Mouse (Mus musculus) forebrain, embryonic 15.5 days (tissue): ENCODE results near the gene Slit2. TPM values are rescaled to one million over a fixed set of nuclear protein-coding genes. Genes with fewer than 3 reads are reported as not detected.

Source experiments
- ATAC-seq: fragments of 200-750 bp; cut with Nextera tagmentation; replicated peaks from 2 replicates; pipeline ENCODE4 v1.8.0; 2017; ENCODE audit warnings: mild to moderate bottlenecking, moderate TSS enrichment, moderate library complexity
- H3K27ac ChIP-seq: fragments of 300-500 bp; sonication (generic); replicated peaks from 2 replicates; pipeline ENCODE4 v1.5.1; 2015; ENCODE audit warnings: mild to moderate bottlenecking, inconsistent platforms
- H3K27me3 ChIP-seq: fragments of 300-500 bp; sonication (generic); 2 replicates; pipeline ENCODE4 v1.6.1; 2015; ENCODE audit warnings: inconsistent platforms
- H3K36me3 ChIP-seq: fragments of 300-500 bp; sonication (generic); 2 replicates; pipeline ENCODE4 v1.6.1; 2015; ENCODE audit warnings: mild to moderate bottlenecking, inconsistent platforms
- H3K4me1 ChIP-seq: fragments of 300-500 bp; sonication (generic); 2 replicates; pipeline ENCODE4 v1.6.1; 2015; ENCODE audit warnings: inconsistent platforms
- H3K4me2 ChIP-seq: fragments of 300-500 bp; sonication (generic); replicated peaks from 2 replicates; pipeline ENCODE4 v1.6.1; 2015; ENCODE audit warnings: mild to moderate bottlenecking, inconsistent platforms
- H3K4me3 ChIP-seq: fragments of 300-500 bp; sonication (generic); 2 replicates; pipeline ENCODE4 v1.5.1; 2015; ENCODE audit warnings: mild to moderate bottlenecking, inconsistent platforms
- H3K9ac ChIP-seq: fragments of 300-500 bp; sonication (generic); replicated peaks from 2 replicates; pipeline ENCODE4 v1.6.1; 2015; ENCODE audit warnings: mild to moderate bottlenecking, inconsistent platforms
- H3K9me3 ChIP-seq: fragments of 300-500 bp; sonication (generic); 2 replicates; pipeline ENCODE4 v1.6.1; 2016; ENCODE audit warnings: inconsistent platforms
- WGBS: fragments of 180-500 bp; shearing (Covaris S2); methylation state at CpG from one replicate; pipeline ENCODE4 v1.1.7; 2015; ENCODE audit warnings: mixed read lengths; 5-methylcytosine and 5-hydroxymethylcytosine counted together
- polyA plus RNA-seq: library from polyadenylated mRNA; unstranded; fragments of >200 nt; fragmentation: Nextera tagmentation; extraction: Ambion mirVana; gene quantifications from 2 replicates; pipeline ENCODE4 v1.2.1, GENCODE M21; 2015

Slit2 gene
- polyA plus RNA-seq, 1 experiment from 2014 or later, result 14.6 TPM

GRCm38 (mm10) chr5:47990926-47991325 is 8.0 kb downstream of the Slit2 start:
- Histone ChIP-seq H3K36me3 (no peaks in the 10 kb centered on the region), H3K4me3 (no peak overlapping the region), H3K27ac (no peak overlapping the region), H3K9ac (no peak overlapping the region), H3K9me3 (no peaks in the 10 kb centered on the region), H3K4me2 (no peak overlapping the region), H3K27me3 (no peaks in the 10 kb centered on the region), H3K4me1 (peaks cover 9% of the 10 kb centered on the region)
- WGBS, result 85% methylated on average over 4 of the region's 4 CpGs
- ATAC-seq, result no peak

DNA sequence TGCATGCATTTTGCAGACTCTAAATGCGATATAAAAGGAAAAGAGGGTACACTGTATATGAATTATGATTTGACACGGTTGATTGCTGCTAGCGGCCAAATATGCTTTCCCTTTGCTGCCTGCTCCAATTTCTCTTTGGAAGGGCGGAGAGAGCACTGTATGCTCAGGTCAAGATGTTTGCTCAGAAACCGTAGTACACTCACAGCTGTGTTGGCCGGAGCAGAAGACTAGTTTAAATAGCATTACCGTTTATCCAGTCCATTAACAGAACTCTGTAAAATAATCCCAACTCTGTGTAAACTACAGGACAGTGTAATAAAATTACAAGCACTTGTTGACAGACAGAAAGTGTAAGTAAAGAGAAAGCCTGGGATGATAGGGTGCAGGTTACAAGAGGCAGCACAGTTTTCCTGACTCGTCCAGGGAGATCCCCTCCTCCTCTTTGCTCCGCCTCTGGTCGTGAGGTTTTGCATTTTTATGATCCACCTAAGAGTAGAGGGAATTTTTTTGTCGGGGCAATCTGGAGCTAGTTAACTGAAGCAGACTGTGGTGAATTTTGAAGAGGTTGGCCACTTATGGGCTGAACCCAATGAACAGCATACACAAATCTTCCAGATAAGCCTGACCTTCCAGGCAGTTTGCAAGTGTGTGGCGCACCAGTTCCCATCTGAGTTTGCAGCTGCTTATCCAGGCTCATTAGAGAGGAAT is 20.9 kb downstream of the Slit2 start:
- Histone ChIP-seq H3K36me3 (no peaks in the 10 kb centered on the region), H3K27ac (no peak overlapping the region), H3K4me3 (no peak overlapping the region), H3K4me2 (no peak overlapping the region), H3K4me1 (no peaks in the 10 kb centered on the region), H3K9ac (no peak overlapping the region), H3K9me3 (no peaks in the 10 kb centered on the region), H3K27me3 (no peaks in the 10 kb centered on the region)
- WGBS, result 70% methylated on average over 12 of the region's 12 CpGs
- ATAC-seq, result no peak

DNA sequence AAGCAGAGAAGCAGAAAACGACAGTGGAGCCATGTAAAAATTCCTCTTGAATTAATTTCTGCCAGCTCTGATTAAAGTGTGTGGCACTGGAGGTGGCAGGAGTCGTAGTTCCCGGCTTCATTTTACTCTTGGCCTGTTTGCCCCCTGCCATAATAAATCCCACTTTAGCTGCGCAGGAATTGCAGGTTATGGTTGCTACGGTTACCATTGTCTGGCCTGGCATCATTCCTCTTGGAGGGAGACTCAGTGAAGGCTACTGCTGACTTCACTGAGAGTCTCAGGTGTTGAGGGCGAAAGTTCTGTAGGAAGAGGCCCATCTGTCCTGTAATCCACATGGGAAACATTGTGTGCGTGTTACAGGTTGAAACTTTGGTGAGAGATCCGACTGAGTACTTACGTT is 22.6 kb downstream of the Slit2 start:
- Histone ChIP-seq H3K9ac (no peak overlapping the region), H3K27me3 (no peaks in the 10 kb centered on the region), H3K4me2 (no peak overlapping the region), H3K27ac (no peak overlapping the region), H3K4me1 (no peaks in the 10 kb centered on the region), H3K9me3 (no peaks in the 10 kb centered on the region), H3K36me3 (no peaks in the 10 kb centered on the region), H3K4me3 (no peak overlapping the region)
- 31% methylated on average over 9 of the region's 9 CpGs for WGBS
- 0 out of 2 replicates have a peak, but pooled peaks have one; percentile 46 for ATAC-seq

DNA sequence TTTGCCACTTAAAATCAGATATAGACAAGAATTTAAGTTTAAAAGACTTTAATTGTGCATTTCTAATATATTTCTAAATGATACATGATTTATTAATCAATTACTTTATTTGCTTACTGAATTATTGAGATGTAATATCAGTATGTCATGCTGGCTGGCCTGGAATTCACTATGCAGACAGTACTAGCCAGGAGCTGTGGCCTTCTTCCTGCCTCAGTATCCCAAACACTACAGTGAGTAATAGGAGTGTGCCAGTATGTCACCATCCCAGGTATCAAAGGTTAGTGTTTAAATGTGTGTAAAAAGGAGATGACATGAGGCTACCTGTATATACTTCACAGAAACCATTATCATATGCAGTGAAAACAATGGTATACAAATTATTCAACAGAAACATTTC is 23.1 kb downstream of the Slit2 start:
- no peak overlapping the region for H3K4me2 ChIP-seq
- no peaks in the 10 kb centered on the region for H3K9me3 ChIP-seq
- no peaks in the 10 kb centered on the region for H3K4me1 ChIP-seq
- no peaks in the 10 kb centered on the region for H3K36me3 ChIP-seq
- ATAC-seq, result no peak
- no peak overlapping the region for H3K27ac ChIP-seq
- no peak overlapping the region for H3K9ac ChIP-seq
- H3K4me3 ChIP-seq, result no peak overlapping the region
- no peaks in the 10 kb centered on the region for H3K27me3 ChIP-seq

DNA sequence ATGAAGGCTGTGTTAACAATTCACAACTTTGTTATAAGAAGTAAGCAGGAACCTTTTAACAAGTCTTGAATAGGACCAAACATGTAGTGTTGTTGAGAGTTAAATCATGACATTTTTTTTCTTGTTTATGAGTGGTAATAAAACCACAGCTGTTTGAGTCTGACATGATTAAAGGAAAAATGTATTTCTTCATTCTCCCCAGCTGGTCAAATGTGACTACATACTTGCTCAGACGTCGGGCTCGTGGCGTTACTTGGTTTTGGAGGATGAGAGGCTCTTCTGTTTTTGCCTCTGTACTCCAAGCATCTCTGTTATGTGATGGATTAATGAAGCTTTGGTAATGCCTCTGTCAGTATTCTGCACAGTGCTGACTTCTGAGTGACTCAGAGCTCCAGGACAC is 40.5 kb downstream of the Slit2 start:
- no peak overlapping the region for H3K4me2 ChIP-seq
- H3K36me3 ChIP-seq, result no peaks in the 10 kb centered on the region
- H3K27me3 ChIP-seq, result no peaks in the 10 kb centered on the region
- H3K27ac ChIP-seq, result no peak overlapping the region
- no peaks in the 10 kb centered on the region for H3K9me3 ChIP-seq
- H3K4me1 ChIP-seq, result no peaks in the 10 kb centered on the region
- no peak for ATAC-seq
- no peak overlapping the region for H3K4me3 ChIP-seq
- no peak overlapping the region for H3K9ac ChIP-seq
- 94% methylated on average over 4 of the region's 4 CpGs for WGBS

DNA sequence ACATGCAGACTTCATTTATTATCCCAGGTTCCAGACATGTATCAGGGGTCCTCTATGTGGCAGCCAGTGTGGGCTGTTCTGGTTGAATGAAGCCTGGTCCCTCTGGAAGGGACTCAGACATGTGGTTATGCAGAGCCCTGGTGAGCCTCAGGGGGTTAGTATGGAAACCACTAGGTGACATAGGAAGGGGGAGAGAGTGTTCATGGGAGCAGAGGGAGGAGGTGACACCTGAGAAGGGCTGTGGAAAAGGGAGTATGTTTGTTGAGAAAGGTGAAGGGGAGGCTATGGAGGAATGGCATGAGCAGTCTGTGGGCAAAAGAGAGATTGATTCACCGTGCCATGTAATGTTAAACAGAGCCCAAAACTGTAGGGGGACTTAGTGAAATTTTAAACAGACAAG is 51.9 kb downstream of the Slit2 start:
- no peak for ATAC-seq
- Histone ChIP-seq H3K9me3 (no peaks in the 10 kb centered on the region), H3K9ac (no peak overlapping the region), H3K4me1 (no peaks in the 10 kb centered on the region), H3K4me2 (no peak overlapping the region), H3K4me3 (no peak overlapping the region), H3K27me3 (no peaks in the 10 kb centered on the region), H3K27ac (no peak overlapping the region), H3K36me3 (no peaks in the 10 kb centered on the region)
- WGBS, result 88% methylated on average over 1 of the region's 1 CpGs

GRCm38 (mm10) chr5:48038033-48038432 is 55.1 kb downstream of the Slit2 start:
- H3K4me2 ChIP-seq, result no peak overlapping the region
- H3K4me1 ChIP-seq, result no peaks in the 10 kb centered on the region
- peak; percentile 75; the same call in 1 of the 2 replicates for ATAC-seq
- no peaks in the 10 kb centered on the region for H3K9me3 ChIP-seq
- 46% methylated on average over 5 of the region's 5 CpGs for WGBS
- H3K27me3 ChIP-seq, result no peaks in the 10 kb centered on the region
- H3K4me3 ChIP-seq, result no peak overlapping the region
- no peaks in the 10 kb centered on the region for H3K36me3 ChIP-seq
- H3K9ac ChIP-seq, result no peak overlapping the region
- H3K27ac ChIP-seq, result no peak overlapping the region

- Histone ChIP-seq H3K36me3 (no peaks in the 10 kb centered on the region), H3K4me3 (no peak overlapping the region), H3K4me1 (peaks cover 13% of the 10 kb centered on the region), H3K4me2 (0 out of 2 replicates have a peak overlapping the region, but pooled peaks have one; percentile 1), H3K27ac (no peak overlapping the region), H3K9me3 (no peaks in the 10 kb centered on the region), H3K27me3 (no peaks in the 10 kb centered on the region), H3K9ac (no peak overlapping the region)
- WGBS, result 7% methylated on average over 8 of the region's 8 CpGs
- peak; percentile 48; the same call in 1 of the 2 replicates for ATAC-seq
Observed at GRCm38 (mm10) chr5:48048986-48049751, 66.2 kb downstream of the Slit2 start.

- Histone ChIP-seq H3K4me3 (no peak overlapping the region), H3K36me3 (no peaks in the 10 kb centered on the region), H3K9ac (no peak overlapping the region), H3K27ac (no peak overlapping the region), H3K4me1 (peaks cover 13% of the 10 kb centered on the region), H3K27me3 (no peaks in the 10 kb centered on the region), H3K9me3 (no peaks in the 10 kb centered on the region), H3K4me2 (no peak overlapping the region)
- 30% methylated on average over 5 of the region's 5 CpGs for WGBS
- no peak for ATAC-seq
Observed at GRCm38 (mm10) chr5:48050637-48051314, 67.8 kb downstream of the Slit2 start.

DNA sequence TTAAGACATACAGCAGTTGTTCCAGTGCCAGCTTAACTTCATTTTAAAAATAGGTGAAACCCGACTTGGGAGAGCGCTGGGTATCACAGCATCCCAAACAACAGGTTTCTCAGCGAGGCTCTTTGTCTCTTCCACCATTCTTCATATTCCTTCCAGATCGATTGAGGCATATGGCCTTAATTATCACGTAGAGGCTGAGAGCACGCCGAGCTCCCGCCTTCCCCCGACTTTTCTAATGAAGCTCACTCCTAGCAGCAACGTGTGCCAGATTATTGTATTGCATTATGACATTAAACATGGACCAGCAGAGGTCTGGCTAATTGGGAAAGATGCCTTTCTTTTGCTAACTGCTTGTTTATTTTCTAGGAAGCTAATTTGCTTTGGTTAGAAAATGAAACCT is 75.7 kb downstream of the Slit2 start:
- Histone ChIP-seq H3K4me2 (peak overlapping the region; percentile 10; the same call in 1 of the 2 replicates), H3K9ac (no peak overlapping the region), H3K27ac (no peak overlapping the region), H3K36me3 (no peaks in the 10 kb centered on the region), H3K4me1 (peaks cover 2% of the 10 kb centered on the region; the same call in 1 of the 2 replicates), H3K27me3 (no peaks in the 10 kb centered on the region), H3K9me3 (no peaks in the 10 kb centered on the region), H3K4me3 (no peak overlapping the region)
- WGBS, result 12% methylated on average over 10 of the region's 10 CpGs
- ATAC-seq, result peak; percentile 69

DNA sequence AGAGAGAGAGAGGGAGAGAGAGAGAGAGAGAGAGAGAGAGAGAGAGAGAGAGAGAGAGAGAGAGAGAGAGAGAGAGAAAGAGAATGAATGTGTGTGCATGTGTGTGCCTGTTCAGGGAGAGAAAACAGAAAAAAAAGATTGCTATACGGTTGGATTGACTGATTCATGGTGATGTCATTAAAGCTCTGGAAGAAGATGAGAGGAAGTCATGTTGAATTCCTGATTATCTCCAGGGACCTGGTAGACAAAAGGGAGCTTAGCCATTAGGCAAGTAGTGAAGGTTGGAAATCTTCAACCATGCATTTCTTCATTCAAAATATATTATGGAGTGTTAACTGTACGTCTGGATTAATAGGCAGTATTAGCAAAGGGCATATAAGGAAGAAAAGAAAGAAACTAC is 77.8 kb downstream of the Slit2 start:
- no peak overlapping the region for H3K27ac ChIP-seq
- ATAC-seq, result no peak
- no peak overlapping the region for H3K9ac ChIP-seq
- H3K4me3 ChIP-seq, result no peak overlapping the region
- H3K4me2 ChIP-seq, result no peak overlapping the region
- H3K36me3 ChIP-seq, result no peaks in the 10 kb centered on the region
- WGBS, result 11% methylated on average over 2 of the region's 2 CpGs
- peaks cover 2% of the 10 kb centered on the region; the same call in 1 of the 2 replicates for H3K4me1 ChIP-seq
- H3K27me3 ChIP-seq, result no peaks in the 10 kb centered on the region
- H3K9me3 ChIP-seq, result no peaks in the 10 kb centered on the region

DNA sequence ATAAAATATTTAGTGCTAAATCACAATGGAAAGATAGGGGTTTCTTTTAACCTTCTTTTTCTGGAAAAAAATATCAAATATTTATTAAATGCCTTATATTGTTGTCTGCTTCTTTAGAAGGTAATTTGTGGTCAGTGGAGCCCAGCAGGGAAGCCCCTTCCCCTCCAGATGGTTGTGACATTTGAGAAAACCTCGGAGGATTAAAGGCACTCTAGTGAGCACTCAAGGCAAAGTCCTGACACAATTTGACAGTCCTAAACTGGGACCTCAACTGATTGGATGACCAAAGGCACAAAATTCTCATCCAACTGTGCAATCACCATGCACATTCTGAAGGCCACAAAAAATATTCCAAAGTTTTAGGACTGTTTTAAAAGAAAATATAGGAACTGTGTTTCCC is 95.8 kb downstream of the Slit2 start:
- no peaks in the 10 kb centered on the region for H3K9me3 ChIP-seq
- no peak overlapping the region for H3K4me2 ChIP-seq
- 23% methylated on average over 1 of the region's 1 CpGs for WGBS
- no peak overlapping the region for H3K27ac ChIP-seq
- no peak overlapping the region for H3K4me3 ChIP-seq
- H3K4me1 ChIP-seq, result 0 out of 2 replicates have a peak, but pooled peaks cover 6% of the 10 kb centered on the region
- no peaks in the 10 kb centered on the region for H3K36me3 ChIP-seq
- H3K9ac ChIP-seq, result no peak overlapping the region
- no peaks in the 10 kb centered on the region for H3K27me3 ChIP-seq
- no peak for ATAC-seq
